Mouse (Mus musculus) liver, embryonic 16.5 days (tissue): ENCODE data around the gene Hivep3. TPM values are rescaled to one million over a fixed set of nuclear protein-coding genes. Genes with fewer than 3 reads are reported as not detected.

Experiments used
- ATAC-seq: fragments of 200-750 bp; cut with Nextera tagmentation; 2 replicates; pipeline ENCODE4 v1.8.0; 2017; ENCODE audit warnings: low read depth, mild to moderate bottlenecking, moderate number of reproducible peaks, moderate library complexity
- H3K27ac ChIP-seq: fragments of 300-500 bp; sonication (generic); 2 replicates; pipeline ENCODE4 v1.5.1; 2014; ENCODE audit warnings: mild to moderate bottlenecking, low read length
- H3K27me3 ChIP-seq: fragments of 300-500 bp; sonication (generic); 2 replicates; pipeline ENCODE4 v1.6.1; 2014; ENCODE audit warnings: low read depth, low read length, mixed read lengths; ENCODE audit not compliant: control insufficient read depth, insufficient read depth
- H3K36me3 ChIP-seq: fragments of 300-500 bp; sonication (generic); 2 replicates; pipeline ENCODE4 v1.6.1; 2014; ENCODE audit warnings: mild to moderate bottlenecking; ENCODE audit not compliant: control insufficient read depth, insufficient read depth
- H3K4me1 ChIP-seq: fragments of 300-500 bp; sonication (generic); 2 replicates; pipeline ENCODE4 v1.6.1; 2014; ENCODE audit warnings: low read depth, low read length, mixed read lengths; ENCODE audit not compliant: control insufficient read depth
- H3K4me2 ChIP-seq: fragments of 300-500 bp; sonication (generic); 2 replicates; pipeline ENCODE4 v1.6.1; 2014; ENCODE audit warnings: low read depth, low read length, mixed read lengths
- H3K4me3 ChIP-seq: fragments of 300-500 bp; sonication (generic); 2 replicates; pipeline ENCODE4 v1.5.1; 2014; ENCODE audit warnings: low read depth, mild to moderate bottlenecking, low read length
- H3K9ac ChIP-seq: fragments of 300-500 bp; sonication (generic); 2 replicates; pipeline ENCODE4 v1.6.1; 2014; ENCODE audit warnings: low read depth, low read length
- H3K9me3 ChIP-seq: fragments of 300-500 bp; sonication (generic); replicated peaks from 2 replicates; pipeline ENCODE4 v1.6.1; 2016; ENCODE audit warnings: low read length; ENCODE audit not compliant: control insufficient read depth
- WGBS: fragments of 180-500 bp; shearing (Covaris S2); extraction: QIAGEN DNeasy Blood & Tissue Kit; methylation state at CpG from one replicate; pipeline ENCODE4 v1.1.7; 2014; ENCODE audit not compliant: insufficient replicate concordance; 5-methylcytosine and 5-hydroxymethylcytosine counted together
- polyA plus RNA-seq: library from polyadenylated mRNA; unstranded; fragments of >200 nt; fragmentation: Nextera tagmentation; extraction: Ambion mirVana; gene quantifications from 2 replicates; pipeline ENCODE4 v1.2.1, GENCODE M21; 2015

The Hivep3 gene
- polyA plus RNA-seq, 1 experiment from 2014 or later = 2.1 TPM

DNA sequence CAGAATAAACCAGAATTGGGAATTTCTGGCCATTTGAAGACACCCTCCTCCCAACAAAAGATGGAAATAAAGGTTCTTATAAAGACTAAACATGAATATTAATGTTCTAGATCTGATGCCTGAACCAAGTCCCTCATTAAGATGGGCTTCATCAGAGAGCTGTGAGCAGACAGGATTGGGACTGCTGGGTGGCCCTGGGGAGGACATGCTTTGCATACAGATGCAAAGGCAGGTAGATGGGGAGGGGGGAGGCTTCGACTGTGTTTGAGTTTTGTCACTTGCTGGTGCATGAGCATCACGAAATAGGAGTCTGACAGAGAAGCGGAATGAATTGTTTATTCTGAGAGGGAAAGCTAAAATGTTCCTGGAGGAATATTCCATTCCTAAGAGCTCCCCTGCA is 12.1 kb upstream of the Hivep3 start:
- 58% methylated on average over 3 of the region's 3 CpGs for WGBS

DNA sequence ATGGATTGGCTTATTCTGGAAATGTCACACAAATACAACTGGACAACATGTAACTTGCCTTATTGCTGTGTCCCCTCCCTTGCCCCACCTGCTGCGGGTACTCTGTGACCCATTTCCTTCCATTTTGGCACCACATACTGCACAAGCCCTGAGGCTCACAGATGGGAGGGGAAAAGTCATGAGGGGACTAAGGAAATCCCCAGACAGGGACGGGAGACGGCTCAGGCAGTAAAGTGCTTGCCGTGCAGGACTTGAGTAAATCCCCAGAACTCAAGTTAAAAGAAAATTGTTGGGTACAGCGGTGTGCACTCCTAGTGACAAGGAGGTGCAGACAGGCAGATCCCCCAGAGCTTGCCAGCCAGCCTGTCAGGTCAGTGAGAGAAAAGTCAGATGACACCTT is 7.5 kb upstream of the Hivep3 start:
- no peak for ATAC-seq
- H3K27me3 ChIP-seq = no peaks in the 10 kb centered on the region
- H3K36me3 ChIP-seq = no peaks in the 10 kb centered on the region
- no peaks in the 10 kb centered on the region for H3K9me3 ChIP-seq
- H3K27ac ChIP-seq = no peak overlapping the region
- 53% methylated on average over 5 of the region's 5 CpGs for WGBS
- no peak overlapping the region for H3K4me3 ChIP-seq
- H3K4me2 ChIP-seq = no peak overlapping the region
- no peak overlapping the region for H3K9ac ChIP-seq
- H3K4me1 ChIP-seq = no peaks in the 10 kb centered on the region

More for the DNA sequence above, 12.1 kb upstream of the Hivep3 start:
- Histone ChIP-seq H3K4me1 (no peaks in the 10 kb centered on the region), H3K27me3 (no peaks in the 10 kb centered on the region), H3K4me3 (no peak overlapping the region), H3K9me3 (no peaks in the 10 kb centered on the region), H3K27ac (no peak overlapping the region), H3K4me2 (no peak overlapping the region), H3K36me3 (no peaks in the 10 kb centered on the region), H3K9ac (no peak overlapping the region)
- no peak for ATAC-seq

DNA sequence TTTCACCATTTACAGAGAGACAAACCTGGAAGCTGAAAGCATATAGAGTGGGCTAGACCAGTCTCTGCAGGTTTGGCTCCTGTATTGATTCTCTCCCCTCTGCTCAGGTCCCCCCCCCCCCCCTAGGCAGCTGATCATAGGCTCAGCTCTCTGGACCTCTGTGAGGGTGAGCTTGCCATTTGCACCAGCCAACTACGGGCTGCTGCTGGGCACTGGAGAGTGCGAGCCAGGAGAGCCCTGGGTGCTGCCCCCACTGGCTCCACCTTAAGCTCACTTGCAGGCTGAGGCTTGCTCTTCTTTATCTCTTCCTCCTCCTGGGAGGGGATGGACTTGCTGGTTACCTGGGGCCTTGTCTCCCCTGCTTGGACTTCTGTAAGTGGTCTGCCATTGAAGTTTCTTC is 5.7 kb upstream of the Hivep3 start:
- 61% methylated on average over 2 of the region's 2 CpGs for WGBS
- H3K4me1 ChIP-seq = no peaks in the 10 kb centered on the region
- ATAC-seq = no peak

DNA sequence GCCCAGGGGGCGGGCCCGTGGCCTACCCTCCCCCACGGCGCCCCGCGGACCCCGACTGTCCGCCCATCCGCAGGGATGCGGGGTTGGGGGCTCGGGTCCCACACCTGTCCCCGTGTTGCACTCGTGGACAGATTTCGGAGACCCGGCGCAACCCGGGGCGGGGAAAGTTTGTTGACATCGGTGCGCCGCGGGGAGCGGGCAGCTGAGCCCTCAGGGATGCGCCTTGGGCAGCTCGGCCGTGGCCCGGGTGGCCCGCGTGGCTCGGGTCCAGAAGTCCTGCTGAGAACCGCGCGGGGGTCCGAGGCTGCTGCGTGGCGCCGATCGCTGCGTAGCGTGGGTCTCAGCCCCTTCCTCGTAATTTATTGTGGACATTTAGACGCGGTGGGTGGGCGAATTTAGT is 358 bp downstream of the Hivep3 start:
- Histone ChIP-seq H3K27ac (no peak overlapping the region), H3K9ac (peak overlapping the region; percentile 39; the same call in 1 of the 2 replicates), H3K4me2 (peak overlapping the region; percentile 88), H3K36me3 (no peaks in the 10 kb centered on the region), H3K27me3 (peaks cover 13% of the 10 kb centered on the region), H3K9me3 (no peaks in the 10 kb centered on the region), H3K4me3 (peak overlapping the region; percentile 67), H3K4me1 (peaks cover 4% of the 10 kb centered on the region; the same call in 1 of the 2 replicates)
- WGBS = under 1% methylated on average over 44 of the region's 44 CpGs
- ATAC-seq = 0 out of 2 replicates have a peak, but pooled peaks have one; percentile 5

More for the DNA sequence above, 5.7 kb upstream of the Hivep3 start:
- H3K9ac ChIP-seq = no peak overlapping the region
- no peak overlapping the region for H3K27ac ChIP-seq
- H3K36me3 ChIP-seq = no peaks in the 10 kb centered on the region
- H3K4me2 ChIP-seq = no peak overlapping the region
- no peaks in the 10 kb centered on the region for H3K27me3 ChIP-seq
- no peak overlapping the region for H3K4me3 ChIP-seq
- H3K9me3 ChIP-seq = no peaks in the 10 kb centered on the region

DNA sequence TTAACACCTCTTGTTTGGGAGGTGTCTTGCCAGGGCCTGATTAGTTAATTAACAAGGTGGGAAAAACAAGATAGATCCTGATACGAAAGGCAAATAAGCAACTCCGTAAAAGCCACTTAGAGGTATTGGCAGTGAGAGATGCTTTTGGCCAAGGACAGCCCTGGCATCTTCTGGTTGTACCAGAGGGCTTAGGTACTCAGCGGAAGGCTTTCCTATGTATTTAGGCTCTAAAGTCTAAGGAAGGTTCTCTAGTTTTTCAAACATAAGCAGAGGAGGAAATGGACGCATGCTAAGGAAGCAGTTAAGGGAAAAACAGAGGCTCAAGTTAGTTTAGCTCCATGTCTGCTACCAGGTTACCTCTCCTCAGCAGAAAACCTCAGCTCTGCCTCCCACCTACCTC is 768 bp downstream of the Hivep3 start:
- Histone ChIP-seq H3K27ac (no peak overlapping the region), H3K9me3 (no peaks in the 10 kb centered on the region), H3K4me2 (peak overlapping the region; percentile 88), H3K27me3 (peaks cover 13% of the 10 kb centered on the region), H3K4me3 (peak overlapping the region; percentile 67), H3K4me1 (peaks cover 4% of the 10 kb centered on the region; the same call in 1 of the 2 replicates), H3K36me3 (no peaks in the 10 kb centered on the region), H3K9ac (no peak overlapping the region)
- WGBS = 30% methylated on average over 4 of the region's 4 CpGs
- ATAC-seq = no peak

DNA sequence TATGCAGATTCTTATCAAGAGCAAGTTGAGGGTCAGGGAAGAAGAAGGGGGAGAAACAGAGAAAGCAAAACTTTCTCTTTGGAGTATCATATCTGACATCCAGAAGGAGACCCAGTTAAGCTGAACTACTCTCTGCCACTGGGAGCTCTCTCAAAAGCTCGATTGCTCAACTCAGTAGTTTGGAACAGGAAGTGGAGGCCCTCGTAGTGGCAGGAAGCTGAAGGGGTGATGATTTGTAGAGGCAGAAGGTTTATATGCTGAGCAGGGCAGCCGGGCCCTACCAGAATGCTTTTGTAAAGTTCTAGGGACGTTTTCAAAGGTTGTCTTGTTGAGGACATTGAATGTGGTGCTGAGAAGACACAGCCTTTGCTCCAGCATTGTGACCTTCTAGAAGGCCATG is 5.1 kb downstream of the Hivep3 start:
- Histone ChIP-seq H3K27ac (no peak overlapping the region), H3K4me2 (no peak overlapping the region)
- 6% methylated on average over 4 of the region's 4 CpGs for WGBS

DNA sequence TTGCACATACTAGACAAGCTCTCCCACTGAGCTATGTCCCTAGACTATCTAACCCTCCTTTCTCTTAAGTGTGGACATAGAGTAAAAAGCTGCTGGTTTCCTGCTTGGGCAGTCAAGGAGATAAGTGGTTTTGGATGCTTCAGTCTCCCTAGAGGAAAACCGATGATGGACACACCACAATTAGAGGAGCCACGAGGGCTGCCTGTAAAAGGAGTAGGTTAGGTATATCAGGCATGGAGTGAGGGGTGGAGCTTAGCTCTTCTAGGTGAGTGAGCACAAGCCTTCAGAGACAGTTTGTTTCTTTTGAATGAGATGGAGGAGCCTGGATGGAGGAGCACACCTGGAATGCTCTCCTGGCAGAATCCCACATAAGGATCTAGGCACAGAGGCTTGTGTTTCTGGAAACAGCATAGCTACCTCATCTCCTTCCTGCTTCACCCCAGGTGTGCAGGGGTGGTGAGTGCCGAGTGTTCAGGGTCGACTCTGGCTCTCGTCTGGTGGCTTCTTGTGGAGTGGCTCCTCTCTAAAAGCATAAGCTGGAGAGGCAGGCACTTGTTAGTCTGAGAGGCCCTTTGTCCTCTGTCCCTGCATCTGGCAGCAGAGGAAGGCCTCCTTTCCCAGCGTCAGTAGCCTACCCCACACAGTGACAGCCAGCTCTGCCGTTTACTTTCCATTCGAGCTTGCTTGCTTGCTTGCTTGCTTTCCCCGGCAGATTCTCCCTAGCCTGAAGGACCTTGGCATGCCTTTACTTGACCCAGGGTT is 5.9 kb downstream of the Hivep3 start:
- ATAC-seq = no peak
- H3K27me3 ChIP-seq = peaks cover 4% of the 10 kb centered on the region
- no peaks in the 10 kb centered on the region for H3K4me1 ChIP-seq
- H3K27ac ChIP-seq = no peak overlapping the region
- H3K36me3 ChIP-seq = no peaks in the 10 kb centered on the region
- no peak overlapping the region for H3K4me2 ChIP-seq
- no peak overlapping the region for H3K9ac ChIP-seq
- H3K4me3 ChIP-seq = no peak overlapping the region
- no peaks in the 10 kb centered on the region for H3K9me3 ChIP-seq
- 40% methylated on average over 9 of the region's 9 CpGs for WGBS

More for the DNA sequence above, 5.1 kb downstream of the Hivep3 start:
- peaks cover 12% of the 10 kb centered on the region for H3K27me3 ChIP-seq
- peaks cover 4% of the 10 kb centered on the region; the same call in 1 of the 2 replicates for H3K4me1 ChIP-seq
- ATAC-seq = no peak
- H3K9ac ChIP-seq = no peak overlapping the region
- H3K4me3 ChIP-seq = no peak overlapping the region
- H3K36me3 ChIP-seq = no peaks in the 10 kb centered on the region
- H3K9me3 ChIP-seq = no peaks in the 10 kb centered on the region

DNA sequence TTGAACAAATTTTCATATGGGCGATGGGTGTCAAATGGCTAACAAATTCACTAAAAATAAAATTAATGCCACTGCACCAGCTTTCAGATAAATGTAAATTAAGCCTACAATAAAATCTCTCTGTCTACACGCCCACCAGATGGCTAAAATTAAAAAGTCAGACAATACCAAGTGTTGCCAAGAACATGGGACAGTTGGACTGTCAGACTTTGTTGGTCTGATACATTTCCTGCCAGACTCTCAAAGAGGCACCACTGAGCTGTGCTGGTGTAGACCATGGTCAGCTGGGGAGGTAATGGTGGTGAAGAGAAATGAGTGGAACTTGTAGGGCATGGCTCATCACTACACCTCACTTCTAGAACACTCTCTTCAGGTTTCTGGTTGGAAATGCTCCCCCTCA is 14.8 kb downstream of the Hivep3 start:
- ATAC-seq = no peak
- 60% methylated on average over 2 of the region's 2 CpGs for WGBS
- H3K9ac ChIP-seq = no peak overlapping the region

DNA sequence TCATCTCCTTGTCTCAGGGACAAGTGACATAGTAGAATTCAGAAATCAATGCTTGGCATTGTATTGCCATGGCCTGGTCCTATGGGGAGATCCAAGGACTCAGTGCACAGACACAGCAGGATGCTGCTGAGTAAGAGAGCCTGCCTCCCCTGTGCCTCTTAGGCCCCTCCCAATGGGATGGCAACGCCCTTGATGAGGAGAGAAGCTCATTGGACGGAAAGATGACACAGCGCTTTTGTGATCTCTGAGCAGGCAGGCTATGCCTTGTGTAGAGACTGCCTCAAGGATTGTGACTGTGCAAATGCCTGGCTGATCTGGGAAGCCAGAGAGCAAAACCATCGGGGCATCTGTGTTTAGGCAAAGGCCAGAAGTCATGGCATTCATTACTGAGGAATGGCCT is 16.6 kb downstream of the Hivep3 start:
- Histone ChIP-seq H3K4me1 (no peaks in the 10 kb centered on the region), H3K9ac (no peak overlapping the region), H3K4me2 (no peak overlapping the region), H3K27me3 (no peaks in the 10 kb centered on the region), H3K4me3 (no peak overlapping the region), H3K36me3 (no peaks in the 10 kb centered on the region), H3K9me3 (no peaks in the 10 kb centered on the region), H3K27ac (no peak overlapping the region)
- 27% methylated on average over 4 of the region's 4 CpGs for WGBS
- ATAC-seq = peak; percentile 54

More for the DNA sequence above, 14.8 kb downstream of the Hivep3 start:
- Histone ChIP-seq H3K27me3 (no peaks in the 10 kb centered on the region), H3K4me1 (no peaks in the 10 kb centered on the region), H3K4me2 (no peak overlapping the region), H3K27ac (no peak overlapping the region), H3K4me3 (no peak overlapping the region), H3K36me3 (no peaks in the 10 kb centered on the region), H3K9me3 (no peaks in the 10 kb centered on the region)
